Mouse (Mus musculus): ENCODE results near the gene Scgb1c1. TPM values are rescaled to one million over a fixed set of nuclear protein-coding genes. Genes with fewer than 3 reads are reported as not detected.

The Scgb1c1 gene
- 0.23 TPM in 1 of 2 replicates, not detected in the other for polyA plus RNA-seq (2012; rRNA removed)

- peak; percentile 91 for DNase-seq (ENCODE audit: low read depth)
- TF ChIP-seq CTCF (IDR thresholded peaks at IDR 0.05; ENCODE audit: borderline replicate concordance, extremely low read depth, insufficient read depth, insufficient read length) (peak; percentile 88), POLR2A (IDR thresholded peaks at IDR 0.05; ENCODE audit: borderline replicate concordance, extremely low read depth, insufficient read depth, insufficient read length, poor library complexity, severe bottlenecking) (no peak)
These were observed at the start of gene Scgb1c1 for GRCm38 (mm10) chr7:140844905-140845665. Scgb1c1 (plus strand) TSS chr7:140845547.

GRCm38 (mm10) chr7:140797619-140798018, 47.7 kb upstream of the Scgb1c1 start:
- TF ChIP-seq CTCF (IDR thresholded peaks at IDR 0.05; ENCODE audit: borderline replicate concordance, extremely low read depth, insufficient read depth, insufficient read length): no peak
- no peak for TF ChIP-seq POLR2A (IDR thresholded peaks at IDR 0.05; ENCODE audit: borderline replicate concordance, extremely low read depth, insufficient read depth, insufficient read length, poor library complexity, severe bottlenecking)
- DNase-seq (ENCODE audit: low read depth): no peak

- TF ChIP-seq POLR2A (IDR thresholded peaks at IDR 0.05; ENCODE audit: borderline replicate concordance, extremely low read depth, insufficient read depth, insufficient read length, poor library complexity, severe bottlenecking) (no peak), CTCF (IDR thresholded peaks at IDR 0.05; ENCODE audit: borderline replicate concordance, extremely low read depth, insufficient read depth, insufficient read length) (no peak)
- DNase-seq (ENCODE audit: low read depth): no peak
These were observed 47.1 kb upstream of the Scgb1c1 start for GRCm38 (mm10) chr7:140798212-140798611.

GRCm38 (mm10) chr7:140802629-140803028, 42.7 kb upstream of the Scgb1c1 start:
- DNase-seq (ENCODE audit: low read depth): no peak

GRCm38 (mm10) chr7:140805704-140806103, 39.6 kb upstream of the Scgb1c1 start:
- DNase-seq (ENCODE audit: low read depth): peak; percentile 20
- TF ChIP-seq POLR2A (IDR thresholded peaks at IDR 0.05; ENCODE audit: borderline replicate concordance, extremely low read depth, insufficient read depth, insufficient read length, poor library complexity, severe bottlenecking): no peak
- TF ChIP-seq CTCF (IDR thresholded peaks at IDR 0.05; ENCODE audit: borderline replicate concordance, extremely low read depth, insufficient read depth, insufficient read length): peak; percentile 43; the same call in 1 of the 2 replicates

More at GRCm38 (mm10) chr7:140802629-140803028, 42.7 kb upstream of the Scgb1c1 start:
- TF ChIP-seq CTCF (IDR thresholded peaks at IDR 0.05; ENCODE audit: borderline replicate concordance, extremely low read depth, insufficient read depth, insufficient read length) (no peak), POLR2A (IDR thresholded peaks at IDR 0.05; ENCODE audit: borderline replicate concordance, extremely low read depth, insufficient read depth, insufficient read length, poor library complexity, severe bottlenecking) (no peak)

GRCm38 (mm10) chr7:140810496-140810895, 34.9 kb upstream of the Scgb1c1 start:
- DNase-seq (ENCODE audit: low read depth): no peak
- TF ChIP-seq CTCF (IDR thresholded peaks at IDR 0.05; ENCODE audit: borderline replicate concordance, extremely low read depth, insufficient read depth, insufficient read length) (peak; percentile 31; the same call in 1 of the 2 replicates), POLR2A (IDR thresholded peaks at IDR 0.05; ENCODE audit: borderline replicate concordance, extremely low read depth, insufficient read depth, insufficient read length, poor library complexity, severe bottlenecking) (no peak)

- TF ChIP-seq CTCF (IDR thresholded peaks at IDR 0.05; ENCODE audit: borderline replicate concordance, extremely low read depth, insufficient read depth, insufficient read length): no peak
- no peak for TF ChIP-seq POLR2A (IDR thresholded peaks at IDR 0.05; ENCODE audit: borderline replicate concordance, extremely low read depth, insufficient read depth, insufficient read length, poor library complexity, severe bottlenecking)
- DNase-seq (ENCODE audit: low read depth): peak; percentile 30
These were observed 33.6 kb upstream of the Scgb1c1 start for GRCm38 (mm10) chr7:140811714-140812113.

- no peak for DNase-seq (ENCODE audit: low read depth)
- TF ChIP-seq POLR2A (IDR thresholded peaks at IDR 0.05; ENCODE audit: borderline replicate concordance, extremely low read depth, insufficient read depth, insufficient read length, poor library complexity, severe bottlenecking) (no peak), CTCF (IDR thresholded peaks at IDR 0.05; ENCODE audit: borderline replicate concordance, extremely low read depth, insufficient read depth, insufficient read length) (no peak)
These were observed 32.5 kb upstream of the Scgb1c1 start for GRCm38 (mm10) chr7:140812850-140813249.

- DNase-seq (ENCODE audit: low read depth): peak; percentile 40
These were observed 25.2 kb upstream of the Scgb1c1 start for GRCm38 (mm10) chr7:140820173-140820572.

GRCm38 (mm10) chr7:140821305-140821652, 24.1 kb upstream of the Scgb1c1 start:
- no peak for TF ChIP-seq CTCF (IDR thresholded peaks at IDR 0.05; ENCODE audit: borderline replicate concordance, extremely low read depth, insufficient read depth, insufficient read length)
- TF ChIP-seq POLR2A (IDR thresholded peaks at IDR 0.05; ENCODE audit: borderline replicate concordance, extremely low read depth, insufficient read depth, insufficient read length, poor library complexity, severe bottlenecking): no peak
- no peak for DNase-seq (ENCODE audit: low read depth)

More at GRCm38 (mm10) chr7:140820173-140820572, 25.2 kb upstream of the Scgb1c1 start:
- no peak for TF ChIP-seq POLR2A (IDR thresholded peaks at IDR 0.05; ENCODE audit: borderline replicate concordance, extremely low read depth, insufficient read depth, insufficient read length, poor library complexity, severe bottlenecking)
- no peak for TF ChIP-seq CTCF (IDR thresholded peaks at IDR 0.05; ENCODE audit: borderline replicate concordance, extremely low read depth, insufficient read depth, insufficient read length)

GRCm38 (mm10) chr7:140821653-140822329, 23.6 kb upstream of the Scgb1c1 start, which contains the start of gene Zfp941:
Zfp941 (minus strand) TSS chr7:140822178.
- peak; percentile 25; the same call in 1 of the 2 replicates for TF ChIP-seq POLR2A (IDR thresholded peaks at IDR 0.05; ENCODE audit: borderline replicate concordance, extremely low read depth, insufficient read depth, insufficient read length, poor library complexity, severe bottlenecking)
- no peak for TF ChIP-seq CTCF (IDR thresholded peaks at IDR 0.05; ENCODE audit: borderline replicate concordance, extremely low read depth, insufficient read depth, insufficient read length)
- DNase-seq (ENCODE audit: low read depth): peak; percentile 91
